Mouse (Mus musculus): ENCODE data around the gene Bsg. TPM values are rescaled to one million over a fixed set of nuclear protein-coding genes. Genes with fewer than 3 reads are reported as not detected.
"Not testable (repeated sequence)": the region's sequence is repeated elsewhere in the genome, so short reads cannot be mapped to it uniquely, and the experiment has no call there.

Bsg gene
- polyA plus RNA-seq, 1 experiment from 2014 or later = 642 TPM

DNA sequence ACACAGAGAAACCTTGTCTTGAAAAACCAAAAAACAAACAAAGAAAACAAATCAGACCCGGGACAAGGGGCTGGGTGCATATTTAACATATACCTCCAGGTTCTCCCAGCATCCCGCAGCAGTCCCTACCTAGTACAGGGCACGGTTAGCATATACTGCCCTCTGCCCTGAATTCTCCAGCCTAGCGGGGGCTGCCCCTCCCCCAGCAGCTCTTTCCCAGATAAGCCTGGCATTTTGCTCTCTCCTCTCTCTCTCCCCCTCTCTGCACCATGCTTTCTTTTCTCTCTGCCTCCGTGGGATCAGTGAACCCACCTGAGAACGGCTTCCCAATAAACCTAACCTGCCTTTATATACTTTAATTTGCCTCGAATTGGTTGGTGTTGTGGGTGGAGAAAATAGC, 3.6 kb upstream of the Bsg start:
- Histone ChIP-seq H3K9me3 (replicated peaks) (no peaks in the 10 kb centered on the region), H3K4me3 (no peak overlapping the region), H3K27me3 (ENCODE audit: low read depth, poor library complexity, severe bottlenecking) (no peaks in the 10 kb centered on the region), H3K27ac (peak overlapping the region; percentile 4; the same call in 1 of the 2 replicates), H3K4me1 (peaks cover 29% of the 10 kb centered on the region), H3K36me3 (no peaks in the 10 kb centered on the region)
- 58% methylated on average over 7 of the region's 7 CpGs for WGBS
- no peak for DNase-seq (ENCODE audit: low spot score)

DNA sequence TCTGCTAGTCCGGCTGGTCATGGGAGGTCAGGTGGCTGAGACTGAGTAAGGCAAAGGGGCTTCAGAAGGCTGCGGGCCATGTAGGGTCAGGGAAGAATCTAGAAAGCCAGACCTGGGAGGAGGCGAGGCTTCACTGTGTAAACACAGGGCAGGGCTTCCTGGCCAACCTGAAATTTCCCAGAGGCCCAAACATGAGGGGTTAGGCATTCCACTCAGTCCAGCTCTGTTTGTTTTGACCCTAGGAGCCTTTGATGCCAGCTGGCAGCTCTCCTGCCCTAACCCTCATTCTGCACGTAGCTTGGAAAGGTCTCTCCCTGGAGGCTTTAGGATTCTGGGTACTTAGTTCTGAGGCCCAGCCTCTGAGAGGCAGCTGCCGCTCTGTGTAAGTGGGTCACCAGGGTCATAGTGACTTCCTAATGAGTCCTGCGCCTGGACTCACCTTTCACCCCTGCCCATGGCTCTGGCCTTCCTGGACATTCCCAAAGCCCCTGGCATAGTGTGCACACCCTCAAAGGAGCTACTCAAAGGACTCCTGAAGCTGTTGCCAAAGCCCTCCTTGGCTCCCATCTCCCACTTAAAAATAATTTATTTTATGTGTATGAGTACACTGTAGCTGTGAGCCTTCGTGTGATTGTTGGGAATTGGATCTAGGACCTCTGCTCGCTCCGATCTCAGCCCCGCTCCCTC, 2.7 kb upstream of the Bsg start:
- 53% methylated on average over 10 of the region's 10 CpGs for WGBS

DNA sequence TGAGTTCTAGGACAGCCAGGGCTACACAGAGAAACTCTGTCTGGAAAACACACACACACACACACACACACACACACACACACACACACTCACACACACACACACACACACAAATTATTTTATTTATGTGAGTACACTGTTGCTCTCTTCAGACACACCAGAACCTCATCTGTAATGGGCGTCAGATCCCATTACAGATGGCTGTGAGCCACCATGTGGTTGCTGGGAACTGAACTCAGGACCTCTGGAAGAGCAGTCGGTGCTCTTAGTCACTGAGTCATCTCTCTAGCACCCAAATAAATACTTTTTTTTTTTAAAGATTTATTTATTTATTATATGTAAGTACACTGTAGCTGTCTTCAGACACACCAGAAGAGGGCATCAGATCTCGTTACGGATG, 1.3 kb upstream of the Bsg start:
- peaks cover 44% of the 10 kb centered on the region for H3K4me1 ChIP-seq

More for the DNA sequence above, 2.7 kb upstream of the Bsg start:
- H3K4me3 ChIP-seq = no peak overlapping the region
- H3K36me3 ChIP-seq = peaks cover 6% of the 10 kb centered on the region
- H3K4me1 ChIP-seq = peaks cover 31% of the 10 kb centered on the region
- no peak for DNase-seq (ENCODE audit: low spot score)
- H3K27ac ChIP-seq = peak overlapping the region; percentile 4
- H3K9me3 ChIP-seq (replicated peaks) = no peaks in the 10 kb centered on the region
- no peaks in the 10 kb centered on the region for H3K27me3 ChIP-seq (ENCODE audit: low read depth, poor library complexity, severe bottlenecking)

DNA sequence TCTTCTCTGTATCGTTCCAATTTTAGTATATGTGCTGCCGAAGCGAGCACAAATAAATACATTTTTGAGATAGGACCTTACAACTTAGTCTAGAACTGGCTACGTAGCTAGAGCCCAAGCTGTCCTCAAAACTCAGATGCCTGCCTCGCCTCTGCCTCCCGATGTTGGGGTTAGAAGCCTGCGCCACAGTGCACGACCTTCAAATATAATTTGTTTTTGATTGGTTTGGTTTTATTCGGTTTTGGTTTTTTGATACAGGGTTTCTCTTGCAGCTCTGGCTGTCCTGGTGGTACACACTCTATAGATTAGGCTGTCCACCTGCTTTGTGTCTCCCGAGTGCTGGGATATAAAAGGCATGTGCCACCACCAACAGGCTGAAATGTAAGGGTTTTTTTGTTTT, 750 bp upstream of the Bsg start:
- WGBS = 77% methylated on average over 10 of the region's 10 CpGs
- Histone ChIP-seq H3K27me3 (ENCODE audit: low read depth, poor library complexity, severe bottlenecking) (no peaks in the 10 kb centered on the region), H3K4me3 (peak overlapping the region; percentile 86), H3K4me1 (peaks cover 45% of the 10 kb centered on the region), H3K9me3 (replicated peaks) (no peaks in the 10 kb centered on the region), H3K27ac (peak overlapping the region; percentile 95), H3K36me3 (peaks cover 26% of the 10 kb centered on the region)
- DNase-seq (ENCODE audit: low spot score) = no peak

More for the DNA sequence above, 1.3 kb upstream of the Bsg start:
- H3K27ac ChIP-seq; DNase-seq (ENCODE audit: low spot score); H3K27me3 ChIP-seq (ENCODE audit: low read depth, poor library complexity, severe bottlenecking); H3K9me3 ChIP-seq (replicated peaks); H3K4me3 ChIP-seq: not testable (repeated sequence)
- peaks cover 20% of the 10 kb centered on the region for H3K36me3 ChIP-seq
- 95% methylated on average over 4 of the region's 4 CpGs for WGBS

DNA sequence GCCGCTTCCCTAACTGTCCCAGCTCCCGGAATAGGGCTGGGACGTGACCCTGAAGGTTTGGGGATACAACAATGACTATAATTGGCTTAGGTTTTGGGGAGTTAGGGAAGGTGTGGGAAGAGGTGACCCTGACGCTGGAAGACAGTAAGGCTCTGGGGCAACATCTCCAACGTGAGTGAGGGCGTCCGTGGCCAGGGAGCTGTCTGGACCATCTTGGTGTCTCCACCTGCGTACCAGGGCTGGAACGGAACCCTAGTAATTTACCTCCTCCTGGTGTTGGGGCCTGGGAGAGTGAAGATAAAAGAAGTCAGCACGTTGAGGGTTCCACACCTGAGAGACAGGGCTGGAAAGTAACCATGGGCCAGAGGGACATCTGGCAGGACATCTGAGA, 674 bp downstream of the Bsg start:
- Histone ChIP-seq H3K36me3 (peaks cover 40% of the 10 kb centered on the region), H3K9me3 (replicated peaks) (no peaks in the 10 kb centered on the region), H3K4me1 (peaks cover 45% of the 10 kb centered on the region), H3K4me3 (peak overlapping the region; percentile 86), H3K27ac (peak overlapping the region; percentile 95), H3K27me3 (ENCODE audit: low read depth, poor library complexity, severe bottlenecking) (no peaks in the 10 kb centered on the region)
- DNase-seq (ENCODE audit: low spot score) = no peak
- 5% methylated on average over 10 of the region's 10 CpGs for WGBS

DNA sequence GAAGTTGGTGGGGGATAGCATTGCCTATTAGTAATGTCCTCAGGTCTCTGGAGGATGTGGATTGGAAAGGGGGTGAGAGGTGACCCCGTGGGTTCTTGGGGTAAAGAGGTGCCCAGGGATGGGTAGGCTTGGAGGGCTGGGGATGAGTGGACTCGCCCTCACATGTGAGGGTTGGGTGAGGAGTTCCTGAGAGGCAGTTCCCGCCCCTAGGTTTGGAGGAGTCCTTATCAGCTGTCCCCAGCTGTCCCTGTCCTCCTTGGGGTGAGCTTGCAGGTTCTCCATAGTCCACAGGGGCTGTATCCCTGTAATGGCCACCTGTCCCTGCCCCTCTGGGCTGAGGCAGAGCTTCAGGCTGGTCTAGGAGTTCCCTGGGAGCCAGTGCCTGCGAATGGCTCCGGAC, 1.7 kb downstream of the Bsg start:
- WGBS = 92% methylated on average over 5 of the region's 5 CpGs
- Histone ChIP-seq H3K4me3 (peak overlapping the region; percentile 86), H3K36me3 (peaks cover 50% of the 10 kb centered on the region), H3K27ac (no peak overlapping the region; the same call in 1 of the 2 replicates), H3K27me3 (ENCODE audit: low read depth, poor library complexity, severe bottlenecking) (no peaks in the 10 kb centered on the region), H3K9me3 (replicated peaks) (no peaks in the 10 kb centered on the region), H3K4me1 (peaks cover 40% of the 10 kb centered on the region)
- no peak for DNase-seq (ENCODE audit: low spot score)

DNA sequence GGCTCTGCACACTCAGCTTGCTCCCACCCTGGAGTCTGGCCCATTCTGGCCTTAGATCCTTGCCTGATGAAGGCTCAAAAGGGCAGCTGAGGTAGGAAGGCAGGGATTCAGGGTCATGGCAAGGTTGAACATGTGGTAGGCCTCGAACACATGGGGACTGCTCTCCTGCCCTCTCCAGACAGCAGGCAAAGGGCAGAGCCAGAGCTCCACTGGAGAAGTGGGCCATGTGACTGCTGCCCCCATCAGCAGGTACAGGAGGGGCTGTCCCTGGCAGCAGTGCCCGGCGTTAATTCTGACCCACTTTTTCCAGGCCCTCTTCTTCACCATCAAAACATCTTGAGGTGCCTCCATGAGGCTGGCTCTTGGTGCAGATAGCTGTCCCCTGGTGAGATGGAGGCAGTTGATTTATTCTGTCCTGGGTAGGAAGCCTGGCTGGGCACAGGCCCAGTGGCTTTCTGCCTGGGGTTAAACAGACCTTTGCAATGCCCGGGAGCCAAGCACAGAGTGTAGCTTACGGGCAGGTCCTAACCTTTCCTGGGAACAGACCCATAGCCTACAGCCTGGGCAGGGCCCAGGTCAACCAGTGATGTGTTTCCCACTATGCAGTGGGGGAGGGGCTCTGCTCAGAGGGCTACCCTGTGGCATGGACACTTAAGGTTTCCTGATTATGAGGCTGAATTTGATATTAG, 2.3 kb downstream of the Bsg start:
- H3K36me3 ChIP-seq = peaks cover 56% of the 10 kb centered on the region
- no peak for DNase-seq (ENCODE audit: low spot score)
- H3K4me3 ChIP-seq = peak overlapping the region; percentile 86
- peaks cover 34% of the 10 kb centered on the region for H3K4me1 ChIP-seq
- H3K27me3 ChIP-seq (ENCODE audit: low read depth, poor library complexity, severe bottlenecking) = no peaks in the 10 kb centered on the region
- WGBS = 80% methylated on average over 5 of the region's 5 CpGs
- no peaks in the 10 kb centered on the region for H3K9me3 ChIP-seq (replicated peaks)
- H3K27ac ChIP-seq = no peak overlapping the region; the same call in 1 of the 2 replicates

DNA sequence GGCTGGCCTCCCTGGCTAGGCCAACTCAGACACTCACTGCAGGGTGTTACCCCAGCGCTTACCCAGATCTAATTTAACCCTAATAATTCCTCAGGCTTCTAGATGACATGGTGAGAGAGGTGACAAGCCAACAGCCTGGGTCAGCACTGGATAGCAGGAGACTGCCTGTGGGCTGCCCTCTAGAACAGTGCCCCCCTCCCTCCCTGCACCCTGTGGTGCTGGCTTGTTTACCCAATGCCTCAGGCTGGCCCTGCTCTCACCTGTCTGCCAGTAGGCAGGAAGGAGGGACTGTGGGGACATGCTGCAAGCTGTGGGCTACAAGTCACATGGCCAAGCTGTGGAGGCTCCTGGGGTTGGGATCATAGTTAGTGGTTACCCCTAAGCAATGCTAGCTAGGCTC, 2.9 kb downstream of the Bsg start:
- no peak for DNase-seq (ENCODE audit: low spot score)
- Histone ChIP-seq H3K27ac (no peak overlapping the region), H3K27me3 (ENCODE audit: low read depth, poor library complexity, severe bottlenecking) (no peaks in the 10 kb centered on the region), H3K9me3 (replicated peaks) (no peaks in the 10 kb centered on the region), H3K36me3 (peaks cover 62% of the 10 kb centered on the region), H3K4me1 (peaks cover 32% of the 10 kb centered on the region), H3K4me3 (peak overlapping the region; percentile 6; the same call in 1 of the 2 replicates)
- WGBS = 79% methylated on average over 1 of the region's 1 CpGs

DNA sequence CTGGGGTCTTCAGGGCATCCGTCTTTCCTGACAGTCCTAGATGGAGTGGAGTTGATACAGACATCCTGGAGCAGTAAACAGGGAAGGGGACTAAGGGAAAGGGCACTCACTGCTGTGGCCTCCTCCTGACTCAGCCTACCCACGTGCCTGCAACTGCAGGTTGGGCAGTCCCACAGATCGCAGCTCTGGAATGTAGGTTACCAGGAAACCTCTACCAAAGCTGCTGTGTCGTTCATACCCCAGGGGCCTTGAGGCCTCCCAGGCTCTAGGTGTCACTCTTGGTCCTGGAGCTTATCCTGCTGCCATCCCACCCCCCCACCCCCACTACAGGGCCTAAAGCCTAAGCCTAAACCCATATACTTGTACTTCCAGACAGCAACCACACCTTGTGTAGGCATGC, 3.5 kb downstream of the Bsg start:
- Histone ChIP-seq H3K4me3 (no peak overlapping the region), H3K4me1 (peaks cover 32% of the 10 kb centered on the region), H3K9me3 (replicated peaks) (no peaks in the 10 kb centered on the region), H3K27ac (no peak overlapping the region), H3K27me3 (ENCODE audit: low read depth, poor library complexity, severe bottlenecking) (no peaks in the 10 kb centered on the region), H3K36me3 (peaks cover 68% of the 10 kb centered on the region)
- 78% methylated on average over 4 of the region's 4 CpGs for WGBS
- no peak for DNase-seq (ENCODE audit: low spot score)

DNA sequence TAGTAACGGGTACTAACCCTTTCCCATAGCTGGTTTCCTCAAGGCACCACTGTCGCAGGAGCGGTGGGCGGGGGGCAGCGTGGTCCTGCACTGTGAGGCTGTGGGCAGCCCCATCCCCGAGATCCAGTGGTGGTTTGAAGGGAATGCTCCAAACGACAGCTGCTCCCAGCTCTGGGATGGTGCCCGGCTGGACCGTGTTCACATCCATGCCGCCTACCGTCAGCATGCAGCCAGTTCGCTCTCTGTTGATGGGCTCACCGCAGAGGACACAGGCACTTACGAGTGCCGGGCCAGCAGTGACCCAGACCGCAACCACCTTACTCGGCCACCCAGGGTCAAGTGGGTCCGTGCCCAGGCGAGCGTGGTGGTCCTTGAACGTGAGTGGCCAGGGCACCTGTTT, 4.4 kb downstream of the Bsg start:
- Histone ChIP-seq H3K27ac (no peak overlapping the region), H3K4me3 (no peak overlapping the region), H3K4me1 (peaks cover 32% of the 10 kb centered on the region), H3K27me3 (ENCODE audit: low read depth, poor library complexity, severe bottlenecking) (peaks cover 6% of the 10 kb centered on the region), H3K36me3 (peaks cover 70% of the 10 kb centered on the region), H3K9me3 (replicated peaks) (no peaks in the 10 kb centered on the region)
- DNase-seq (ENCODE audit: low spot score) = no peak
- 92% methylated on average over 21 of the region's 21 CpGs for WGBS

DNA sequence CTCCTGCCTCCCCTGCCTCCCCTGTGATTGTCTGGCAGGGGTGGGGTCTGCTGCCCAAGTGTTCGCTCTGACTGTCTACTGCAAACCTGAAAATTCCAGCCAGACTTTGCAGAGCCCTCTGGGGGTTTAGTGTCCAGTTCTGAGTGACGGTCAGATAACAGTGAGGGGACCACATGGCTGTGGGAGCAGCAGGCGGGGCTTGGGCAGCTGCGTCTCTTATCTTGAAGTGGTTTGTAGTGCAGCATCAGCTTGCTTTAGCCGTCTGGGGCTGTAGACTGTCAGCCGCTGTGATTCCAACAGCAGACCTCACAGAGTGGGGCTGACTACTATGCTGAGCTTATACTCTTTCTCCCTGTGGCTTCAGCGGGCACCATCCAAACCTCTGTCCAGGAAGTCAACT, 5.0 kb downstream of the Bsg start:
- Histone ChIP-seq H3K36me3 (peaks cover 70% of the 10 kb centered on the region), H3K27ac (no peak overlapping the region), H3K4me1 (peaks cover 32% of the 10 kb centered on the region), H3K27me3 (ENCODE audit: low read depth, poor library complexity, severe bottlenecking) (peaks cover 12% of the 10 kb centered on the region), H3K4me3 (no peak overlapping the region), H3K9me3 (replicated peaks) (no peaks in the 10 kb centered on the region)
- 80% methylated on average over 7 of the region's 7 CpGs for WGBS
- DNase-seq (ENCODE audit: low spot score) = no peak

DNA sequence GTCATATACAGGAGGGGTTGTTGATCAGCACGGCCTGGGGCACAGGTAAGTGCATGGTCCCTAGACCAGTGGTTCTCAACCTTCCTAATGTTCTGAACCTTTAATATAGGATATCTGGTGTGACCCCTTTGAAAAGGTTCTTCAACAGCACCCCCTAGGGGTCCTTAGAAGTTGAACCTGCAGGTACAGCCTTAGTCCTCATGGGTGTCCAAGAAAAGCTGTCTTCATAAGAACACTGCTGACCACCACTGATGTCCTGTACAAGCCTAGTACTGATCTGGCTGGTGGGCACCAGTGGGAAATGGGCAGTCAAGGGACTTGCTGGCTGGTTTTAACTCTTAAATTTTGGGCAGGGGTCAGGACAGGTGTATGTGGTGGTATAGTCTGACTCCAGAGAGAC, 7.7 kb downstream of the Bsg start:
- Histone ChIP-seq H3K36me3 (peaks cover 60% of the 10 kb centered on the region), H3K4me1 (peaks cover 21% of the 10 kb centered on the region), H3K27ac (no peak overlapping the region), H3K27me3 (ENCODE audit: low read depth, poor library complexity, severe bottlenecking) (peaks cover 39% of the 10 kb centered on the region), H3K4me3 (no peak overlapping the region), H3K9me3 (replicated peaks) (no peaks in the 10 kb centered on the region)
- no peak for DNase-seq (ENCODE audit: low spot score)
- 96% methylated on average over 1 of the region's 1 CpGs for WGBS

DNA sequence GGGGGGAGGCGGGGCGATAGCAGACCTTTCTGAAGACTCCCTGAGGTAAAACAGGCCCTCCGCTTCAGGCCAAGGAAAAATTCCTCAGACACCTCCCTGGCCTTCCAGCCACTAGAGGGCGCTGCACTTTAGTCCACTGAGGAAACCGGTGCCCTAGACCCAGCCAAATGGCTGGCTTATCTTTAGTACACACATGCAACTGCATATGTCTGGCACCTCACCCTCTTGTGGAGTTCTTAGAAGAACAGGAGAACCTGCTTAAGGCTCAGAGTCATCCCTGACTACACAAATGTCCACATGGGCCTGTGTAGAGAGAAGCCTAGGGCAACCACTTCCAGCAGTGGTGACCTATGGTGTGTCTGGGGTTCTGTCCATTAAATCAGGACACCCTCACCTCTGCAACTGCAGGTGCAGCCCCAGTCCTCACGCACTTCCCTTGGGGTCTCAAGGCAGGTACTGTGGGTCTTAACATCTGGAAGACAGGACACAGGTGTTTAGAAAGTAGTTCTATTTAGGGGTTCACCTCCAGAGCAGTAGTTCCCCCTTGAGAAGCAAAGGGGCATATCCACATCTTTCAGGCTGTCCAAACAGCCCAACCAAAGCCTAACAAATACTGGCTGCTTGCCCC, 8.3 kb downstream of the Bsg start:
- Histone ChIP-seq H3K36me3 (peaks cover 54% of the 10 kb centered on the region), H3K27ac (no peak overlapping the region), H3K27me3 (ENCODE audit: low read depth, poor library complexity, severe bottlenecking) (peaks cover 45% of the 10 kb centered on the region), H3K9me3 (replicated peaks) (no peaks in the 10 kb centered on the region), H3K4me1 (peaks cover 21% of the 10 kb centered on the region), H3K4me3 (no peak overlapping the region)
- DNase-seq (ENCODE audit: low spot score) = peak; percentile 86
- WGBS = 8% methylated on average over 6 of the region's 6 CpGs
